Mouse (Mus musculus) embryonic fibroblast, embryonic 13.5 days (primary cell): Measurements from ENCODE around the gene Vps18.

Source experiments
- CTCF ChIP-seq: IDR thresholded peaks from 2 replicates; pipeline ENCODE4 v1.5.1; 2011; ENCODE audit warnings: mild to moderate bottlenecking, control low read depth, low read length, moderate library complexity, borderline replicate concordance; ENCODE audit not compliant: insufficient read depth
- POLR2A ChIP-seq: IDR thresholded peaks from 2 replicates; pipeline ENCODE4 v1.6.1; 2011; ENCODE audit warnings: low read depth, mild to moderate bottlenecking, control low read depth, low read length, moderate library complexity

DNA sequence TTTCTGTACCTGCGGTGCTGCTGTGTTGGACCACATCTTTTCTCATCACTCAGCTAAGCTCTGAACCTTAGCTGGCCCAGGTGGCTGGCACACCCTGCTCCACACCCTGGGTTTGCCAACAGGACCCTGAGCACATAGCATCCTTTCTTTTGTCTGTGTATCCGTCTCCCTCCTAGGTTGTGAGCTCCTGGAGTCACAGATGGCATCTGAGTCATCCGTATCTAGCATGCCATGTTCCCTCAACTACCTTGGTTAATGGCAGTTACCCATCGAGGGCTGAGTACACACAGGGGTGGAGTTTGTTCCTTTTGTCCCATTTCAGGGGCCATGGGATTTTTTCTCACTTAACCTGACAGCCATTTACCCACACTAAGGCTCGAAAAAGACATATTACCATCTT, 38.2 kb upstream of the Vps18 start:
- TF ChIP-seq POLR2A (no peak), CTCF (no peak)
